Mouse (Mus musculus) embryonic facial prominence, embryonic 12.5 days (tissue): ENCODE data around the gene Catsperz. TPM values are rescaled to one million over a fixed set of nuclear protein-coding genes. Genes with fewer than 3 reads are reported as not detected.
A peak's percentile ranks its signal among the peaks of the same experiment; 100 is the strongest.
"Not testable (repeated sequence)": the region's sequence is repeated elsewhere in the genome, so short reads cannot be mapped to it uniquely, and the experiment has no call there.

Experiments
- ATAC-seq: fragments of 200-750 bp; cut with Nextera tagmentation; 2 replicates; pipeline ENCODE4 v1.8.0; 2017; ENCODE audit not compliant: insufficient number of reproducible peaks, insufficient read depth, low FRiP score, low TSS enrichment
- H3K27ac ChIP-seq: fragments of 300-500 bp; sonication (generic); 2 replicates; pipeline ENCODE4 v1.5.1; 2016; ENCODE audit warnings: mild to moderate bottlenecking
- H3K27me3 ChIP-seq: fragments of 300-500 bp; sonication (generic); 2 replicates; pipeline ENCODE4 v1.6.1; 2016; ENCODE audit warnings: mild to moderate bottlenecking, moderate library complexity
- H3K36me3 ChIP-seq: fragments of 300-500 bp; sonication (generic); 2 replicates; pipeline ENCODE4 v1.6.1; 2016; ENCODE audit warnings: mild to moderate bottlenecking
- H3K4me1 ChIP-seq: fragments of 300-500 bp; sonication (generic); 2 replicates; pipeline ENCODE4 v1.6.1; 2016
- H3K4me2 ChIP-seq: fragments of 300-500 bp; sonication (generic); replicated peaks from 2 replicates; pipeline ENCODE4 v1.6.1; 2016; ENCODE audit warnings: mild to moderate bottlenecking, moderate library complexity
- H3K4me3 ChIP-seq: fragments of 300-500 bp; sonication (generic); 2 replicates; pipeline ENCODE4 v1.5.1; 2016; ENCODE audit warnings: mild to moderate bottlenecking
- H3K9ac ChIP-seq: fragments of 300-500 bp; sonication (generic); 2 replicates; pipeline ENCODE4 v1.6.1; 2016; ENCODE audit warnings: mild to moderate bottlenecking, moderate library complexity
- H3K9me3 ChIP-seq: fragments of 300-500 bp; sonication (generic); 2 replicates; pipeline ENCODE4 v1.6.1; 2016; ENCODE audit warnings: mild to moderate bottlenecking, moderate library complexity
- WGBS: fragments of 180-500 bp; shearing (Covaris S2); methylation state at CpG from one replicate; pipeline ENCODE4 v1.1.7; 2016; 5-methylcytosine and 5-hydroxymethylcytosine counted together
- polyA plus RNA-seq: library from polyadenylated mRNA; unstranded; fragments of >200 nt; fragmentation: Nextera tagmentation; extraction: Ambion mirVana; gene quantifications from 2 replicates; pipeline ENCODE4 v1.2.1, GENCODE M21; 2016

Gene Catsperz
- polyA plus RNA-seq, 1 experiment from 2014 or later = 1.7 TPM

DNA sequence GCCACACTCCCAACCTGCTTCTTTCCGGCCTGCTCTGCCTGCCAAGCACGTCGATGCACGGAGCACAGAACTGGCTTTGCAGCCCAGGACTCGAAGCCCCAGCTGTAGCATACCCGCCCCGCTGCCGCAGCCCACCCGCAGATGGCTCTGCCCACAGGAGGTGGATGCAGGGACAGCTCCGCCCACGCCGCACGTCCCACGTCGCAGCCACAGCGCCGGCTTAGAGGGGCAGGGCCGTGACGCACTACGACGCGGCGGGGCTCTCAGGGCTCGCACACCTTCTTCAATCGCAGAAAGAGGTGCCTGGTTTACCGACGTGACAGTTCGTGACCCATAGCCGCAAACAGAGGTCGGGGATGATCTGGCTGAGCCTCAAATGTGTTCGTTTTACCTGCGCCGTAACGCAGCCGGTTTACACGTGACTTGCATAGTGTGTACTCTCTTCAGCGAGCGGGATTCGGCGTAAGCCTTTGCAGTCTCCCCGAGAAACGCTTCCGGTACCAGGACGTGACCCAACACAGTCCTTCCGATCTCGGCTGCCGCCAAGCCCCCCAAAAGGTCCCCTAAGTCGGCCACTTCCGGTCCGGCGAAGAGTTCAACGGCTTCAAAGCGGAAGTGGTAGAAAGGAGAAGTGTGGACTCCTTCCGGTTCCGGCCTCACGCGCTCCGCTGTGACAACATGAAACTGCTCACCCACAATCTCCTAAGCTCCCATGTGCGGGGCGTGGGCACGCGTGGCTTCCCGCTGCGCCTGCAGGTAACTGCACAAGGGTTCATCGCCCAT, 15.5 kb downstream of the Catsperz start, which contains the start of the genes Trmt112 and Prdx5:
TSS of gene Trmt112 (plus strand) at position 192 of the 783 bp plus-strand sequence.
TSS of gene Prdx5 (minus strand) at position 600 of the 783 bp plus-strand sequence.
- H3K9ac ChIP-seq = peak within 1 kb of the TSS; percentile 65
- H3K4me1 ChIP-seq = peaks cover 26% of the 10 kb centered on the region
- peak; percentile 92 for ATAC-seq
- H3K4me2 ChIP-seq = peak within 1 kb of the TSS; percentile 78
- peak within 1 kb of the TSS; percentile 61 for H3K4me3 ChIP-seq
- H3K27ac ChIP-seq = peak within 1 kb of the TSS; percentile 97
- peaks cover 52% of the 10 kb centered on the region for H3K36me3 ChIP-seq
- no peaks in the 10 kb centered on the region for H3K27me3 ChIP-seq
- under 1% methylated on average over 65 of the region's 65 CpGs for WGBS
- H3K9me3 ChIP-seq = no peaks in the 10 kb centered on the region

DNA sequence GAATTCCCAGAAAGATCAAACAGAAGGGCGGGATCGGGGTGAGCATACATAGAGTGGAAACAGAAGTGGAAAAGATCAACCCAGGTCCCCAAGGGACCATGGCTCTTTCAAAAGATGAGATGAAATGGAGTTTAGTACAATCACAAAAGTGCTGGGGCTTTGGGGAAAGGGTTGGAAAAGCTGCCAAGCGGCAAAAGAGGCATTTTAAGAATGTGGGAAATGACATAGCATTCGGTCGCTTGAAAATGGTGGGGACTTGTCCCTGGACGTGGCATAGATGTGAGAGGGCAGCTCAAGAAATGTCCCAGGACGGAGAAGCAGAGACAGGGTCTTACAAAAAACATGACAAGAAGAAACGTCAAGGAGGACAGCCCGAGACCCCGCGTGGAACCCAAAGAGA, 16.2 kb downstream of the Catsperz start:
- no peak for ATAC-seq
- H3K4me3 ChIP-seq = peak overlapping the region; percentile 61
- H3K4me2 ChIP-seq = peak overlapping the region; percentile 78
- WGBS = 8% methylated on average over 11 of the region's 11 CpGs
- H3K36me3 ChIP-seq = peaks cover 52% of the 10 kb centered on the region
- no peaks in the 10 kb centered on the region for H3K9me3 ChIP-seq
- H3K4me1 ChIP-seq = peaks cover 26% of the 10 kb centered on the region
- H3K9ac ChIP-seq = peak overlapping the region; percentile 65
- peak overlapping the region; percentile 97 for H3K27ac ChIP-seq
- no peaks in the 10 kb centered on the region for H3K27me3 ChIP-seq

DNA sequence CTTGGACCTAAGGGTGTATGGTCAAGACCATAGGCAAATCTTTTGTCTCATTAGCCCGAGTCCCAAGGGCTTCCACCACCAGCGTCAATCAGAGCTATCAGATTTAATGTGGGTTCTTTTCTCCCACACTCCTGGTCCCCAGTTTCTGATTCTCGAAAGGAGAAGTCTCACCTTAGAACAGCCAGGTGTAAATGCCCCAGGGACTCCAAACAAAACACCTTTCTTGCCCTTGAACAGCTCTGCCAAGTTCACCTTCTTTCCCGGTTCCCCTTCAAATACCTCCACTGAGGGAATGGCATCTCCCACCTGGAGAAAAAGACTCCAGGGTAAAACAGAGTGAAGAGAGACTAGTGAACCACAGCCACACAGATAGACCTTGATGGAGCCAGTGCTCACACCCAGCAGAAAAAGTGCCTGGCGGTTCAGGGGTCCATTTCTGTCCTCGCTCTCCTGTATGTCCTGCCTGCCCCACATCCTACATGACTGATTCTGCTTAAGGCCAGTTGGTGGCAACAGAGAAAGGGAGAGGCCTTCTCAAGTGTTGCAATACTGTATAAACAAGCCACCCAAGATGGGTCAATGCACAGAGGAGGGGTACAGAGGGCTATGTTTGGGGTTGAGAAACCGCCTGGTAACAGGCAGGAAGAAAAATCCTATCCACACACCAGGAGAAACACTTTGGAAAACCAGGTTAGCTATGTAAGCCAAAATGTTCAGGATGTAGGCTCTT, 17.2 kb downstream of the Catsperz start:
- Histone ChIP-seq H3K4me3 (peak overlapping the region; percentile 61), H3K9ac (peak overlapping the region; percentile 36; the same call in 1 of the 2 replicates), H3K4me1 (peaks cover 26% of the 10 kb centered on the region), H3K27ac (no peak overlapping the region), H3K36me3 (peaks cover 42% of the 10 kb centered on the region), H3K27me3 (no peaks in the 10 kb centered on the region), H3K4me2 (peak overlapping the region; percentile 78), H3K9me3 (no peaks in the 10 kb centered on the region)
- WGBS = 88% methylated on average over 7 of the region's 7 CpGs
- ATAC-seq = no peak

DNA sequence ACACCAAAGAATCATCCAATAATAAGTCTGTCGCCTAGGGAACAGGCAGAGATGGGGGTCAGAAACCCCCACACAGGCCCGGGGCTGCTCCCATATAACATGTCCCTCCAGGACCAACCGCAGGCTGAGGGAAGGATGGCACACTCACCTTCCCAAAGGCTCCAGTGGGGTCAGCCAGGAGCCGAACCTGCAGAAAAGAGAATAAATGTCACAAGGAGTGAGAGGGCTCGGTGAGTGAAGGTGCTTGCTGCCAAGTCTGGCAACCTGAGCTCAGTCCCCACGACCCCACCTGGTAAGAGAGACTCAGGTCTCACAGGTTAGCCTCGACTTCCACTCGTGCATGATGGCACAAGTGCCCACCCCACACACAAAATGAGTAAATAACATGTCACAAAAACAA, 18.1 kb downstream of the Catsperz start:
- no peak overlapping the region for H3K4me3 ChIP-seq
- 91% methylated on average over 8 of the region's 8 CpGs for WGBS
- H3K4me1 ChIP-seq = peaks cover 26% of the 10 kb centered on the region
- no peak overlapping the region for H3K27ac ChIP-seq
- ATAC-seq = no peak
- H3K9me3 ChIP-seq = no peaks in the 10 kb centered on the region
- H3K9ac ChIP-seq = no peak overlapping the region
- peaks cover 33% of the 10 kb centered on the region for H3K36me3 ChIP-seq
- H3K4me2 ChIP-seq = no peak overlapping the region
- no peaks in the 10 kb centered on the region for H3K27me3 ChIP-seq

DNA sequence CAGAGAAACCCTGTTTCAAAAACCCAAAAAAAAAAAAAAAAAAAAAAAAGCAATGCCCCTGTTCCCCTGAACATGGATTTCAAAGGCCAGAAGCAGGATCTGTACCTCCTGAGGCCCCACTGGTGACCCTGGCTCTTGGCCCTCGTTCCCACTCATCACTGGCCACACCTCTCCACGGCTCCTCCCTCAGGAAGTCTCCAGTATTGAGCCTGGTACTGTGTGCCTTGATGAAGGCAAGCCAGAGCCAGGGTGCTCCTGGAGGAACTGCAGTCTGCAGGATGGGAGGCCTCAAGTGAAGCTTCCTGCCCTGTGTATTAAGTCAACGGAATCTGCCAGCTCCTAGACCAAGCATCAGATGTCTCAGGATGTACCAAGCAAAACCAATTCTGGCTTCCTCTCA, 19.0 kb downstream of the Catsperz start:
- H3K4me2 ChIP-seq = no peak overlapping the region
- H3K4me3 ChIP-seq = no peak overlapping the region
- no peaks in the 10 kb centered on the region for H3K27me3 ChIP-seq
- H3K4me1 ChIP-seq = peaks cover 22% of the 10 kb centered on the region
- no peak overlapping the region for H3K9ac ChIP-seq
- no peak for ATAC-seq
- H3K27ac ChIP-seq = no peak overlapping the region
- 87% methylated on average over 3 of the region's 3 CpGs for whole genome bisulfite sequencing
- no peaks in the 10 kb centered on the region for H3K9me3 ChIP-seq
- H3K36me3 ChIP-seq = peaks cover 24% of the 10 kb centered on the region

DNA sequence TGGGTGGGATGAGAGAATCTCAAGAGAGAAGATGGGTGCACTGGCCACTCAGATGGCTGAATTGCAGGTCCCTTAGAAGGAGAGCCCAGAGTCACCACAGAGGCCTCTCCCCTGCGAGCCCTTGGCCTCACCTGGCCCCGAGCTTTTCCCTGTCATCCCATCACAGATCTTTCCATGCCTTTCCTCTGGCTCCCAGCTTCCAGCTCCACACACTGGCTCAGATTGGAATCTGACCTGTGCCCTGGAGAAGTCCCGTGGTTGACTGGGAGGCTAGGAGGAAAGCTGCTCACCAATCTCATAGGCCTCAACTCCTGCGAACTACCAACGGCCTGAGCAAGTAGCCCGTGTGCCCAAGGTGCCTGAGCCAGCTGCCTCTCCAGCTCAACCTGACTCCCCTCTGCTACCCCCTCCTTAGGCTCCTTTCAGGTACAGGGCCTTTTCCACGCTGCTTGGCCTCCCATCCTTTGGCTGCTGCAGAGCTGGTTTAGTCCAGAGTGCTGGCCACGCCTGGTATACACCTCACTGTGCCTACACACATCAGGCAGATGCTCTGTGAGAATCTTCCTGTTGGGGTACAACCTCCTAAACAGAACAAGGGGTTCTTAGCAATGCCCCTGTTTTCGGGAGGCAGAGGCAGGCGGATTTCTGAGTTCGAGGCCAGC, 19.6 kb downstream of the Catsperz start:
- Histone ChIP-seq H3K4me1 (peaks cover 18% of the 10 kb centered on the region), H3K9me3 (no peaks in the 10 kb centered on the region), H3K27me3 (no peaks in the 10 kb centered on the region), H3K9ac (no peak overlapping the region), H3K27ac (no peak overlapping the region), H3K36me3 (peaks cover 23% of the 10 kb centered on the region), H3K4me2 (no peak overlapping the region), H3K4me3 (no peak overlapping the region)
- no peak for ATAC-seq
- 90% methylated on average over 11 of the region's 11 CpGs for WGBS

DNA sequence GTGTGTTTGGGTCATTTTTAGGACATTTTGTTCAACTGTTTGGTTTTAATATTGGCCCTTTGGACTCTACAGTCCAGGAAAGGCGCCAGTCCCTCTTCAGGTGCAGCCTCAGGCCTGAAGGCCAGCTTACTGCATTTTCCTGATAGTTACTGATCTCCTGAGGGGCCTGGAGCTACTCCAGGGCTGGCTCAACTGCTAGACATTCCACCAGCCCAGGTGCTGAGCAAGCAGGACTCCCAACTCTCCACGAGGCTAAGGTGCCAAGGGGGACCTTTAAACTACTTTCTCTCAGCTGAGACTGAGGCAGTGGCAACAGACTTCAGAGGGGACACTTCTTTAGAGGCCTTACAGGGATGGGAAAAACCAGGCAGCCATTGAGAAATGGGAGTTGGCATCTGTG, 20.3 kb downstream of the Catsperz start:
- H3K9ac ChIP-seq = no peak overlapping the region
- no peak overlapping the region for H3K4me2 ChIP-seq
- no peaks in the 10 kb centered on the region for H3K9me3 ChIP-seq
- no peak for ATAC-seq
- WGBS = 80% methylated on average over 2 of the region's 2 CpGs
- no peak overlapping the region for H3K27ac ChIP-seq
- no peak overlapping the region for H3K4me3 ChIP-seq
- peaks cover 23% of the 10 kb centered on the region for H3K36me3 ChIP-seq
- H3K27me3 ChIP-seq = no peaks in the 10 kb centered on the region
- peaks cover 18% of the 10 kb centered on the region for H3K4me1 ChIP-seq

DNA sequence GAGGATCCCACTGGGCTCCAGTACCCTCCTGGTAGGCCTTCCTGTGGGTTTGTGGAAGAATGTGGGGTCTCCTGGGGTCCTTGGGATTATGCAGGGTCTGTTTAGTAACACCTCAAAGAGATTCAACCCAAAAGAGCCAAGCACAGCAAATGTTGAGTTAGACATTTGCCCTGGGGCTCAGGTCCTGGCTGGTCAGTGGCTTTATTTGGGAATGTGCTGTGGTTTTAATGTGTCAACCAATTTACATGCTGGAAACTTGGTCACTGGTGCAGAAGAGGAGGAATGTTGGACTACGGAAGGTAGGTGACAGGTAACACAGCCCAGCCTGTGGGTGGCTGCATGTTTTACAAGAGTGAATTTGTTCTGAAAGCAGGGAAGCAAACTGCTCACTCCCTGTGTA, 22.1 kb downstream of the Catsperz start:
- ATAC-seq = no peak
- H3K4me3 ChIP-seq = no peak overlapping the region
- no peak overlapping the region for H3K4me2 ChIP-seq
- no peaks in the 10 kb centered on the region for H3K9me3 ChIP-seq
- peaks cover 7% of the 10 kb centered on the region for H3K4me1 ChIP-seq
- peaks cover 23% of the 10 kb centered on the region for H3K36me3 ChIP-seq
- 97% methylated on average over 1 of the region's 1 CpGs for WGBS
- H3K27ac ChIP-seq = no peak overlapping the region
- no peaks in the 10 kb centered on the region for H3K27me3 ChIP-seq
- H3K9ac ChIP-seq = no peak overlapping the region

DNA sequence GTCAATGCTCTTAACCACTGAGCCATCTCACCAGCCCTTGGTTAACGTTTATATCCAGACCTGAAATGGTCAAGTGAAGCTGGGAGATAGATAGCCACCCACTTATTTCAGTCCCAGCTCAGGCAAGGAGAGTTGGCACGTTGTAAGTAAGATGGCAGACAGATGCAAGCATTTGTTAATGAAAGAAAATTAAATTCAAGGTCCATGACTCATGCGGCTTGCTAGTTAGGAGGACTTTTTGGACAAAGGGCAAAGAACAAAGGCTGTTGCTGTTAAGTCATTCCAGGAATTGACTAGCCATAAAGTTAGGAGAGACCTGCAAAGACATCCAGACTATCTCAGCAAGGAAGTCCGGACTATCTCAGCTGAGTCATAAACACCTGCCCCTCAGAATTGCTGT, 25.5 kb downstream of the Catsperz start:
- H3K9me3 ChIP-seq = 0 out of 2 replicates have a peak, but pooled peaks cover 3% of the 10 kb centered on the region
- WGBS = 82% methylated on average over 4 of the region's 4 CpGs
- 0 out of 2 replicates have a peak, but pooled peaks cover 2% of the 10 kb centered on the region for H3K36me3 ChIP-seq
- no peak overlapping the region for H3K4me3 ChIP-seq
- no peak overlapping the region for H3K4me2 ChIP-seq
- no peak overlapping the region for H3K9ac ChIP-seq
- H3K27ac ChIP-seq = no peak overlapping the region
- no peaks in the 10 kb centered on the region for H3K27me3 ChIP-seq
- H3K4me1 ChIP-seq = no peaks in the 10 kb centered on the region
- no peak for ATAC-seq

DNA sequence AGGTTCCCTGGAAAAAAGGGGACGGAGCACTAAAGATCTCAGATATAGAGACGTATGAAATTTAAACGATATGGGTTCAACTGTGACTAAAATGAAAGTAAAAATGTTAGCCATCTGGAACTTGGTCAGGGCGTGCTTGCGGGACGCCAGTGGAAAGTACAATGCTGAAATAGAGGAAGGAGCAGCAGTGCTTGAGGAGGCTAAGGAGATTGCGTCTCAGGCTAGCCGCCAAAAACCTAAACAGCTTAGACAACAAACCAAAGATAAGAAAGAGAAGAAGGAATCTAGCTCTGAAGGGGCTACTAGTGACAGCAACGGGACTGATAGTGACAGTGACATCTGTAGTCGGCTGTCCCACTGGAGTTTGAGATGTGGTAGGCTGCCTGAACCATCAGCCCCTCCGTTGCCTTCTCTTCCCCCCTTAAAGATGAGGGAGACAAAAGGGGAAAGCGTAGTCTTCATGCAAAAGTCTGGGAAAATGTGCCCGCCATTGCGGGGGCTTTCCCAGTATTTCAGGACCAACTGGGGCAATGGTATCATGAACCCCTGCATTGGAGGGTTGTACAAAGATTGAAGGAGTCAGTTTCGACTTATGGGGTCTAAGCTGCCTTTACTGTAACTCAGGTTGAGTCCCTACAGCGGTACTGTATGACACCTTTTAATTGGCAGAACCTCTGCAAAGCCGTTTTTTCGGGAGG, 29.4 kb downstream of the Catsperz start:
- H3K27ac ChIP-seq, H3K9me3 ChIP-seq, H3K4me3 ChIP-seq, ATAC-seq, H3K27me3 ChIP-seq, H3K4me2 ChIP-seq, H3K36me3 ChIP-seq, H3K9ac ChIP-seq, H3K4me1 ChIP-seq: not testable (repeated sequence)
- WGBS = 86% methylated on average over 18 of the region's 18 CpGs

DNA sequence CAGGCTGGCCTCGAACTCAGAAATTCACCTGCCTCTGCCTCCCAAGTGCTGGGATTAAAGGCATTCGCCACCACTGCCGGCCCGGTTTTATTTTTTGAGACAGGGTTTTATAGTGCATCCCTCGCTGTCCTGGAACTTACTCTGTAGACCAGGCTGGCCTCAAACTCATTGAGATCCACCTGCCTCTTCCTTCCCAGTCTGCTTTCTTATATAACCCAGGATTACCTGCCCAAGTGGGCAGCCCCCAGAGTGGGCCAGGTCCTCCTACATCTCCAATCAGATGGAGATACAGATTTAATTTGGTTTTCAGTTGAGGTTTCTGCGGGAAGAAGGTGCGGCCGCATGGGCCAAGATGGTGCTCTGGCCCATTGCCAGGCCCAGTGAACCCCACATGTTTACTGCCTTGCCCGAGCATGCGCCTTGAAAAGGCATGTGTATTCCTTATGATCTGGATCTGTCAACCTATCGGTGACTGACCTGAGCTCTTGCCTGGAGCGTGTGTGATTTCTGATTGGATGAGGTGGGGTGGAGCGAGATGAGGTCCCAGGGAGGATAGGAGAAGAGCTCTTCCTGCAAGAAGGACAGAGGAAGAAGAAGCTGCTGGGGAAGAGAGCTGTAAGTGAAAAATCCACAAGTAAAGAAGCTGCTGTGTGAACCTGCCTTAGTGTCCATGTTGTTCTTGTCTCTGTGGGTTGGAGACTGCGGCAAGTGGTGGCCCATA, 31.3 kb downstream of the Catsperz start:
- Histone ChIP-seq H3K4me3 (no peak overlapping the region), H3K27me3 (no peaks in the 10 kb centered on the region), H3K4me2 (no peak overlapping the region), H3K9me3 (0 out of 2 replicates have a peak, but pooled peaks cover 3% of the 10 kb centered on the region), H3K9ac (no peak overlapping the region), H3K4me1 (no peaks in the 10 kb centered on the region), H3K27ac (no peak overlapping the region), H3K36me3 (no peaks in the 10 kb centered on the region)
- ATAC-seq = no peak
- 89% methylated on average over 14 of the region's 14 CpGs for WGBS
